Mouse (Mus musculus): Measurements from ENCODE around the gene Nyx.
"Not testable (repeated sequence)": the region's sequence is repeated elsewhere in the genome, so short reads cannot be mapped to it uniquely, and the experiment has no call there.

Gene Nyx

GRCm38 (mm10) chrX:13465810-13466209 lies at the start of gene Nyx:
Nyx (plus strand) TSS chrX:13466110.
- in situ Hi-C loops (cut with MboI, MseI): no loop called here

DNA sequence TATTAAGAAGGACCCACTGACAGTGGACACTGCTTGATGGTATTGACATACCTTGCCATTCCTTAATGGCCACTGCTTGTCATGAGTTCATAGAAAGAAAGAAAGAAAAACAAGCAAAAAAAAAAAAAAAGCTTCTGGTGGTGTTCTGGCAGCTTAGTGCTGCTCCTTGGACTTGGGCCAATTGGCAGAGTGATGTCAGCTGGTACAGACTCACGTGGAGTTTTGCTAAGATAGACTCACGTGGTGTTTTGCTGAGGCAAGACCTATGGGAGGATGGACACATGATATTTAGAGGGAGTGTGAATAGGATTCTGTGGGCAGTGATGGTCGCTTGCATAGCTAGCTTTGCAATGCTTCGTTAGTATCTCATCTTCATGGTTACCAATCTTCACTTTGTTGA lies 43.9 kb upstream of the Nyx start:
- in situ Hi-C loops (cut with MboI, MseI): no loop called here

- in situ Hi-C loops (cut with MboI, MseI): no loop called here
These were observed 34.5 kb upstream of the Nyx start for GRCm38 (mm10) chrX:13431421-13431820.

- in situ Hi-C loops (cut with MboI, MseI): not testable (repeated sequence)
These were observed 29.9 kb upstream of the Nyx start for GRCm38 (mm10) chrX:13436042-13436441.

DNA sequence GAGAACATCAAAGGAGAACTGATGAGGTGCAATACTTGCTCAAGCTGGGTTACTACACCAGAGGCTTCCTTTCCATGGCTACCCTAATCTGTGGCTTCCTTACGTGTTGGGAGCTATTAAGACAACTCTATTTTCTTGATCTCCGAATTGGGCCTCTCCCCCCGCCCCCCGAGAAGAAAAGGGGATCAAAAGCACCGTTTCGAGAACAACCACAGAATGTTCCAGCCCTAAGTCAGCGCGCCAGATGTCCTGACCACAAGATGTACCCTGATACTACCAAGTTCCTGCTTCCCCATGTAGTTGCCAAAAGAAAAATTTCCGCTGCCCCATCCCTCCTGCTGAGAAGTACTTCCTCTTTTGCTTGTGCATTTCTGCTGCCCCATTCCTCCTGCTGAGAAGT lies 9.4 kb upstream of the Nyx start:
- in situ Hi-C loops (cut with MboI, MseI): loop anchor here (5.0 kb wide), 1 partner anchor 224 kb away; no protein-coding TSS in a partner anchor

- in situ Hi-C loops (cut with MboI, MseI): loop anchor here (5.0 kb wide), 1 partner anchor 226 kb away; no protein-coding TSS in a partner anchor
These were observed 7.1 kb upstream of the Nyx start for GRCm38 (mm10) chrX:13458766-13459165.

DNA sequence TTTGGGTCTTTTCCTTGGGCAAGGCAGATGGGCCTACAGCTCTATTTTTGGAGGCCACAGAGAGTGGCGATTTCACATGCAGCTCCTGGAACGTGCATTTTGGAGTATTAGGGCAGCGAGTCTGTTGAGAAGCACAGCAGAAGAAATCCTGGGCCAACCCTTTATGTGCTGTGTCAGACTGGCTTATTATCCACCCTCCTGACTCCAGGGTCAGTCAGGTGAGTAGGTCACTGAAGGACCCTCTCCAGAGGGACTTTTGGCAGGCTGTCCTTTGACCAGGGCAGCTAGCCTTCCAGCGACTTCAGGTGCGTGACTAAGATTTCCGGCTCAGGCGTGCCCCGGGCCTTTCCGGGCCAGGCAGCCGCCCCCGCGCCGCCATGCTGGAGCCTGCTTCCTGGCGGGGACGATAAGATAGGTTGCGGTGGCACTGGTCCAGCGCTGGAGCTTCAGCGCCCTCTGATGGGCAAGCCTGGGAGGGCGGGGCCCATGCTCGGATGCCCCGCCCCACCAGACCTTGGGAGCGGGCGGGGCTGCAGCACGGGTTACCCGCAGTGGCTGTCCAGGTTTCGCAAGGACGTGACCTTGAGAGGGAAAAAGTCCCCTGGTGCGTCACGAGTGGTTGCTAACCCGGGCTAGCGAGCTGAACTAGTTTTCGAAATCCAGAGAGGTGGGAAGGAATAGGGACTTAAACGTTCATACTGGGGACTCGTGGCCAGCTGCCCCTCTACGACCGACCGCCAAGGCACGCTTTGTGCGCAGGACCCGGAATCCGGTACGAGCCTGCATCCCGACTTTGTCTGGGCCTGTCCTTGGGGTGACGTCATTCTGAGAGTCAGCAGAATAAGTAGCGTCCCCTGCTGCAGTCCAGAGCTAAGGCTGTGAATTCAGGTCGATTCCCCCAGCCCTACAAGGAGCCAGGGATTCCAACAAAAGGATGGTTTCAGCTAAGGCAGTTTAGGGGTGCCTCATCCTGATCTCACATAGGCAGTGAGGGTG lies 4.3 kb upstream of the Nyx start:
- in situ Hi-C loops (cut with MboI, MseI): no loop called here

DNA sequence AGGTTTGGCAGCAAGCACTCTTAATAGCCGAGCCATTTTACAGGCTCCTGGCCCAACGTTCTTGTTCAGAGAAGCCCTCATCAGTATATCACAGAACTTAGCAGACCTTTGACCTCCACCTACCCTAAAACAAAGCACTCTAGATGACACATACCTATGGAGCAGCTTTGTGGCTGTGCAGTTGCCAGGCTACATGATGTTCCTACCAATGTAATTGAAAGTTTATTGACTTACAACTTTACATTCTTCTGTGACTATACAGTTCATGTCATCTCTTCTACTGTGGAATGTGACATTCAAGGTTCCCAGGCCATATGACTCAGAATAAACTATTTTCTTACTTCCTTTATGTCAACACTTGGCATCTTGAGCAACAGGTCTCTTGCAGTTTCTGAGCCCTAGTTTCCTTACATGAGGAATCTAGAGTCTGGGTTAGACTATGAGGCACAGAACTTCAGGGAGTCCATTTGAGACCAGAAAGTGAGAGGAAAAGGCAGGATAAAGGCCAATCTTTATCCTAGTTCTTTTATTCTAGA lies 2.9 kb upstream of the Nyx start:
- in situ Hi-C loops (cut with MboI, MseI): no loop called here

DNA sequence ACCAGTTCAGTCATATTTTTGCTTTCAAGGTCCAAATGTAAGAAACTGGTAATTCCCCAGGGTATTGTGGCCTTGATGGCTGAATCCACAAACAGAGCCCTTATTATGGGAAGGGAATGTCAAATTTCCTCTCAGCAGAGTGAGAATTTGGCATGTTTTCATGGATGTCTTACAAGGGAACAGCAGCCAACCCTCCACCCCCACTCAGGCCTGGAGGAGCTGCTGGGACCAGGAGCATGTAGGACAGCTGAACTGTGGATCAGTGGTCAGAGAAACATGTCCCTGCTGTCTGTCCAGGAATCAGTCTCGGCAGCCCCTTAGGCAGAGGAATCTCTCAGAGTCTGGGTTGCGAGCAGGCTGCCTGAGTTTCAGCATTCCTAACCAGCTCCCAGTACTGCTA lies 771 bp downstream of the Nyx start:
- in situ Hi-C loops (cut with MboI, MseI): no loop called here

DNA sequence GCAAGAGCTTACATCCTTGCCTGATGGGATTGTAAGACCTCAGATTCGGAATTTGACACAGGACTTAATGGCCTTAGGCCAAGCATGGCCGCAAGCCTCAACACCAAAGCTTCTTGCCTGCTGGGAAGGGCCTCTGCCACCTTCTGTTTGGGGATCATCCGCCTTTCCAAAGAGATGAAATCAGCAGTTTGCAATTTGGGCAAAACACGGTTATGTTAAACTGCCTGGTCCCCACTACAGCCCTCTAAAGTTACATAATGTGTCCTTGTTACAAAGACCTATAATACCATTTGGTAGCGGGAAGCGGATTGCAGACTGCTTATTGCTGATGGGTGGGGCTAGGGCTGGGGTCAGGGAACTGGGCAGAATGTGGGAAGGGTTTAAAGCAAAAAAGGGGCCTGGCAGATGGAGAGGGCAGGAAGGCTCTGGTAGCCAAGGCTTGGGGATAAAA lies 1.2 kb downstream of the Nyx start:
- in situ Hi-C loops (cut with MboI, MseI): no loop called here

DNA sequence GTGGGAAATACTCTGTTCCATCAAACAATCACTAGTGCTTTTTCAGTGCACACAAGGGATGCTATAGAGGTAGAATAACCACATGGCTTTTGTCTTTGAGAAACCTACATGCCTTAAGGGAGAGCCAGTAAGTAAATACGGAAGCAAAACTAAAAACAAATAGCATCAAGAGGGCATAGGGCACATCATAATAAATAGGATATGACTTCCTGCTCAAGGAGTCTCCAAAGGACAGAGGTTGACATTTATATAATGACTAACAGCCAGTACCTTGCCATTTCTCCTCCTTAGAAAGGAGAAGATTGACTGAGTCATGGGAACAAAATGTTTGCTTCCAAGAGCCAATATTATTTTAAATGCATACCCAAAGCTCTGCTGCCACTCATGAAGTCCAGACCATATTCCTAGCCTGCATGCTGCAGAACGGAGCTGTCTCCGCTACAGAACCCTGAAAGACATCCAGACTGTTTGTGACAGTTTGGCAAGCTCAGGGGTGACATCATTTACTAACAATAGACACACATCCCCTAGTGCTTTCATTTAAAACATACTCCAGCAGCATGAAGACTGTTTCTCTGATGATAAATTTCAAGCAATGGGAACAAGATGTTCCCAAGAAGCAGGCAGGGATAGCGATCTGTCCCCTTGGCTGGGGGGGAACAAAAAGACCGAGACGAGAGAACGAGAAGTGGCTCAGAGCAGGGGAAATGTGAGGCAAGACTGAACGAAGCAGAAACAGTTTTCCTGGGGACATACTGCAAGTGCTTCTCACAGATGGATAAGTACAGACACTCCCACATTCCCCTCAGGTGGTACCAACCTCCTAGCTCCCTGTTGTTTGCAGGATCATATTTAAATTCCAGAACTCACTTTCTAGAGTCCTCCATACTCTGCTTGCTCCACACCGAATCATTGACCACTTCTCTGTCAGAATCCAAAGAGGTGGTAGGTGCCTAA lies 3.5 kb downstream of the Nyx start:
- in situ Hi-C loops (cut with MboI, MseI): loop anchor here (5.0 kb wide), 1 partner anchor 193 kb away; the partner anchor contains the start of gene Gpr82

GRCm38 (mm10) chrX:13471925-13472324 lies 6.0 kb downstream of the Nyx start:
- in situ Hi-C loops (cut with MboI, MseI): loop anchor here (5.0 kb wide), 1 partner anchor 190 kb away; the partner anchor contains the start of gene Gpr82

- in situ Hi-C loops (cut with MboI, MseI): loop anchor here (5.0 kb wide), 1 partner anchor 190 kb away; the partner anchor contains the start of gene Gpr82
These were observed 6.9 kb downstream of the Nyx start for GRCm38 (mm10) chrX:13472751-13473225.

- in situ Hi-C loops (cut with MboI, MseI): no loop called here
These were observed 9.5 kb downstream of the Nyx start for GRCm38 (mm10) chrX:13475382-13475781.

GRCm38 (mm10) chrX:13477596-13477995 lies 11.7 kb downstream of the Nyx start:
- in situ Hi-C loops (cut with MboI, MseI): no loop called here

DNA sequence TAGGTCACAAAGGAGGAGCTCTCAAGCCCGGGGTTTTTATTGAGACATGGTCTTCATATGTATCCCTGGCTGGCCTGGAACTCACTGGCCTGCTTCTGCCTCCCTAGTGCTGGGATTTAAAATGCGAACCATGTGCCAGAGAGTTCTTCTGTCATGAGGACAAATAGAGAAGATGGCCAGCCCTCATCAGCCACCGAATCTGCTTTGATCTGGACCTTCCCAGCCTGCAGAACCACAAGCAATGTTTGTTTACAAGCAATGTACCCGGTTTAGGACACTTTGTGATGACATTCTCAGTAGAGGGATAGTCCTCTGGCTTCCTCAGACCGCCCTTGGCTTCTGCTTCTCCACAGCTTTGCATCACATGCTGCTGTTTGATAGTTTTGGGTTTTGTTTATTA lies 12.4 kb downstream of the Nyx start:
- in situ Hi-C loops (cut with MboI, MseI): no loop called here

- in situ Hi-C loops (cut with MboI, MseI): no loop called here
These were observed 13.7 kb downstream of the Nyx start for GRCm38 (mm10) chrX:13479570-13479969.

GRCm38 (mm10) chrX:13482576-13482975 lies 16.7 kb downstream of the Nyx start:
- in situ Hi-C loops (cut with MboI, MseI): no loop called here

GRCm38 (mm10) chrX:13484447-13484846 lies 18.5 kb downstream of the Nyx start:
- in situ Hi-C loops (cut with MboI, MseI): no loop called here

- in situ Hi-C loops (cut with MboI, MseI): no loop called here
These were observed 23.1 kb downstream of the Nyx start for GRCm38 (mm10) chrX:13489001-13489400.

GRCm38 (mm10) chrX:13489761-13490160 lies 23.9 kb downstream of the Nyx start:
- in situ Hi-C loops (cut with MboI, MseI): no loop called here

All from T-helper 2 cell (primary cell).